Mouse (Mus musculus) heart, embryonic 13.5 days (tissue): ENCODE measurements at regions not wholly inside any gene's neighbourhood (a gene's known extent, or its start where the extent isn't known, plus 50 kb on each side); places are given as distances from the start of the nearest gene placed in this dataset.

Experiments used
- ATAC-seq: fragments of 200-750 bp; cut with Nextera tagmentation; 2 replicates; pipeline ENCODE4 v1.8.0; 2017; ENCODE audit warnings: moderate TSS enrichment; ENCODE audit not compliant: insufficient number of reproducible peaks, low FRiP score, low TSS enrichment; ENCODE audit errors: extremely low read depth
- H3K27ac ChIP-seq: fragments of 300-500 bp; sonication (generic); replicated peaks from 2 replicates; pipeline ENCODE4 v1.5.1; 2015; ENCODE audit warnings: moderate library complexity, mild to moderate bottlenecking, inconsistent platforms
- H3K27me3 ChIP-seq: fragments of 300-500 bp; sonication (generic); replicated peaks from 2 replicates; pipeline ENCODE4 v1.6.1; 2015; ENCODE audit warnings: mild to moderate bottlenecking, inconsistent platforms
- H3K36me3 ChIP-seq: fragments of 300-500 bp; sonication (generic); 2 replicates; pipeline ENCODE4 v1.6.1; 2015; ENCODE audit warnings: mild to moderate bottlenecking, inconsistent platforms
- H3K4me1 ChIP-seq: fragments of 300-500 bp; sonication (generic); 2 replicates; pipeline ENCODE4 v1.6.1; 2015; ENCODE audit warnings: inconsistent platforms
- H3K4me2 ChIP-seq: fragments of 300-500 bp; sonication (generic); 2 replicates; pipeline ENCODE4 v1.6.1; 2015; ENCODE audit warnings: inconsistent platforms, mild to moderate bottlenecking, moderate library complexity
- H3K4me3 ChIP-seq: fragments of 300-500 bp; sonication (generic); 2 replicates; pipeline ENCODE4 v1.5.1; 2015; ENCODE audit warnings: moderate library complexity, mild to moderate bottlenecking, inconsistent platforms
- H3K9ac ChIP-seq: fragments of 300-500 bp; sonication (generic); 2 replicates; pipeline ENCODE4 v1.6.1; 2015; ENCODE audit warnings: inconsistent platforms, mild to moderate bottlenecking, moderate library complexity
- H3K9me3 ChIP-seq: fragments of 300-500 bp; sonication (generic); 2 replicates; pipeline ENCODE4 v1.6.1; 2016; ENCODE audit warnings: inconsistent platforms
- WGBS: fragments of 180-500 bp; shearing (Covaris S2); methylation state at CpG from one replicate; pipeline ENCODE4 v1.1.7; 2015; ENCODE audit warnings: mixed read lengths; 5-methylcytosine and 5-hydroxymethylcytosine counted together

GRCm38 (mm10) chr10:39272387-39272949 is 96.2 kb upstream of the Fyn start:
- no peak for ATAC-seq
- Histone ChIP-seq H3K4me3 (no peak overlapping the region), H3K4me1 (no peaks in the 10 kb centered on the region), H3K9ac (no peak overlapping the region), H3K9me3 (no peaks in the 10 kb centered on the region), H3K36me3 (no peaks in the 10 kb centered on the region), H3K27ac (no peak overlapping the region), H3K27me3 (0 out of 2 replicates have a peak, but pooled peaks cover 3% of the 10 kb centered on the region), H3K4me2 (no peak overlapping the region)
- WGBS, result 73% methylated on average over 6 of the region's 6 CpGs

DNA sequence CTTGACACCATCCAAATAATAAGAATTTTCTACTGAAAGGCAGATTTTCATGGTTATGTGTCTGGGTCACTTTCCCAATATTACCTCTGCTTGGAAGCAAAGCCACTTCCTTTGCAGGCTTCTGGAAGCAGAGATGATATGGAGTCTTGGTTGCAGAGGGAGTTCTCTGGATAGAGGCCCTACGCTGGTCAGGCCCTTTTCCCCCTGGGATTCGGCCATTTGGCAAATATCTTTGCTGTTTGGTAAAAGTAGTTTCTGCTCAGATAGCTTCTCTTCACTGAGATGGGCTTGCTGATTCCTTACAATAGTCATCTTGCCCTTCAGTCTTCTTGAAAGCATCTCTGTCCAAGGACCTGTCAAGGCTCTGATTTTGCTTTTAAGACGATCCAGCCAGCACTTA is 98.2 kb upstream of the Fyn start:
- H3K27ac ChIP-seq, result no peak overlapping the region
- ATAC-seq, result no peak
- H3K36me3 ChIP-seq, result no peaks in the 10 kb centered on the region
- no peak overlapping the region for H3K4me3 ChIP-seq
- H3K27me3 ChIP-seq, result 0 out of 2 replicates have a peak, but pooled peaks cover 2% of the 10 kb centered on the region
- no peaks in the 10 kb centered on the region for H3K9me3 ChIP-seq
- H3K4me1 ChIP-seq, result peaks cover 12% of the 10 kb centered on the region
- WGBS, result 71% methylated on average over 3 of the region's 3 CpGs
- H3K4me2 ChIP-seq, result no peak overlapping the region
- no peak overlapping the region for H3K9ac ChIP-seq

GRCm38 (mm10) chr10:39267236-39267635 is 101.4 kb upstream of the Fyn start:
- H3K27ac ChIP-seq, result peak overlapping the region; percentile 68
- WGBS, result 85% methylated on average over 6 of the region's 6 CpGs
- H3K4me1 ChIP-seq, result peaks cover 25% of the 10 kb centered on the region
- H3K4me2 ChIP-seq, result no peak overlapping the region
- no peak for ATAC-seq
- H3K27me3 ChIP-seq, result no peaks in the 10 kb centered on the region
- no peaks in the 10 kb centered on the region for H3K36me3 ChIP-seq
- H3K9ac ChIP-seq, result no peak overlapping the region
- H3K9me3 ChIP-seq, result no peaks in the 10 kb centered on the region
- H3K4me3 ChIP-seq, result no peak overlapping the region

DNA sequence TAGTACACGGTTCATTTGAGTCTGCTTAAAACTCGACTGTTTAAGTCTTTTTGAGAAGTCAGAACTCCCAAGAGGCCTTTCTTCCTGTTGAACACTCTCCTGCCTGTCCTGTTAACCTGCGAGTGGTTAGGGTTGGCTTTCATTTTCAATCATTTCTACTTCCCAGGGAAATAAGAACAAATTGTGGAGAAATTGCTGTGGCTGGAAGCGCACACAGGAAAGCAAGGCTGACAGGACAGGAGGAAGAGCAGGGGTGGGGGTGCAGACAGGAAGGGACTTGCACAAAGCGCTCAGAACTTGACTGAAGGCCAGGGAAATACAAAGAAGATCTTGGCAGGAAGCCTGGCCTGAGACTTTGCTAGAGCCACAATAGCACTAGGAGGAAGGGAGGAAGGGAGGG is 102.2 kb upstream of the Fyn start:
- WGBS, result 35% methylated on average over 5 of the region's 5 CpGs
- ATAC-seq, result peak; percentile 66
- Histone ChIP-seq H3K9me3 (no peaks in the 10 kb centered on the region), H3K27ac (peak overlapping the region; percentile 81), H3K4me3 (no peak overlapping the region), H3K36me3 (no peaks in the 10 kb centered on the region), H3K9ac (peak overlapping the region; percentile 41), H3K4me2 (peak overlapping the region; percentile 21; the same call in 1 of the 2 replicates), H3K4me1 (peaks cover 32% of the 10 kb centered on the region), H3K27me3 (no peaks in the 10 kb centered on the region)

DNA sequence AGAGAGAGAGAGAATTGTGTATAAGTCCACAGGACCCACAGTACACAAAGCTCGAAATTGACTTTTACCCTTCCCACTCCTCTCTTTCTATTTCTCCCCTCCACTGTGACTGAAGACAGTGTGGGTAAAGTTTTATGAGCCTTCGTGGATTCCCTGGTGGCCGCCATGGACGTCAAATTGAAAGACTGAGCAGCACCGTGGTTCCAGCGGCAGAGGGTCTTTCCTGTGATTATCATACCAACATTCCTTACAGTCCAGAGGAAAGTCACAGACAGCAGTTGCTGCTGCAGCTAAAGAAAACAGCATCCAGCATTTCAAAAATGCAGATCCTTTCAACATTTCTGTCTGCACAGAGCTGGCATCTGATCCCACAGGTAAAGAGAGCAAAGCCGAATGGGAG is 98.9 kb upstream of the Ccn6 start:
- H3K9ac ChIP-seq, result peak overlapping the region; percentile 40; the same call in 1 of the 2 replicates
- H3K27me3 ChIP-seq, result no peaks in the 10 kb centered on the region
- ATAC-seq, result no peak
- H3K9me3 ChIP-seq, result no peaks in the 10 kb centered on the region
- WGBS, result 17% methylated on average over 7 of the region's 7 CpGs
- H3K4me1 ChIP-seq, result peaks cover 37% of the 10 kb centered on the region
- H3K27ac ChIP-seq, result peak overlapping the region; percentile 41; the same call in 1 of the 2 replicates
- H3K36me3 ChIP-seq, result no peaks in the 10 kb centered on the region
- H3K4me2 ChIP-seq, result peak overlapping the region; percentile 44
- H3K4me3 ChIP-seq, result no peak overlapping the region

GRCm38 (mm10) chr10:39261174-39262145 is 97.9 kb upstream of the Ccn6 start:
- WGBS, result 62% methylated on average over 8 of the region's 8 CpGs
- no peaks in the 10 kb centered on the region for H3K9me3 ChIP-seq
- ATAC-seq, result no peak
- H3K27me3 ChIP-seq, result no peaks in the 10 kb centered on the region
- no peak overlapping the region for H3K9ac ChIP-seq
- H3K4me2 ChIP-seq, result peak overlapping the region; percentile 44
- H3K4me1 ChIP-seq, result peaks cover 31% of the 10 kb centered on the region
- H3K27ac ChIP-seq, result peak overlapping the region; percentile 62
- H3K4me3 ChIP-seq, result no peak overlapping the region
- no peaks in the 10 kb centered on the region for H3K36me3 ChIP-seq

DNA sequence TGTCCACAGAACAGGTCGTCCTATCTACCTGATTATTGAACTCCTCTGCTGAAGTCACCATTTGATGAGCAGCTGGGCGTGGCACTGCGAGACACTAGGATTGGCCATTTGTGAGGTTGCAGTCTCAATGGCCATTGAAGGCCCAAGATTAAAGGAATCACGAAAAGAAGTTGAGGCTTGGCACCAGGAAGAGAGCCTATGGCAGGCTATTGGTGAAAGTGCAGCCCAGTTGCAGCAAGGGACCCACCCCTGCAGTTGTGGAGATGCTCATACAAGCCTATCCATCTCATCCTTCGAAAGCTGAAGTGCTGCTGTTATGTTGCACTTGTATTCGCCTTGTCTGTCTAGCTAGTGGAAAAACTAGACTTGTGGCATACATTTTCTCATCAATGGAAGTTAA is 96.5 kb upstream of the Ccn6 start:
- Histone ChIP-seq H3K4me2 (no peak overlapping the region), H3K4me3 (no peak overlapping the region), H3K4me1 (peaks cover 25% of the 10 kb centered on the region), H3K36me3 (no peaks in the 10 kb centered on the region), H3K9ac (no peak overlapping the region), H3K9me3 (no peaks in the 10 kb centered on the region), H3K27ac (no peak overlapping the region), H3K27me3 (no peaks in the 10 kb centered on the region)
- 75% methylated on average over 6 of the region's 6 CpGs for WGBS
- ATAC-seq, result no peak

- H3K27me3 ChIP-seq, result no peaks in the 10 kb centered on the region
- no peak overlapping the region for H3K4me2 ChIP-seq
- no peak overlapping the region for H3K9ac ChIP-seq
- 81% methylated on average over 2 of the region's 2 CpGs for WGBS
- no peak overlapping the region for H3K27ac ChIP-seq
- H3K36me3 ChIP-seq, result no peaks in the 10 kb centered on the region
- H3K4me1 ChIP-seq, result peaks cover 15% of the 10 kb centered on the region
- H3K4me3 ChIP-seq, result no peak overlapping the region
- no peak for ATAC-seq
- H3K9me3 ChIP-seq, result no peaks in the 10 kb centered on the region
Measured at GRCm38 (mm10) chr10:39257371-39258154, 94.0 kb upstream of the Ccn6 start.

DNA sequence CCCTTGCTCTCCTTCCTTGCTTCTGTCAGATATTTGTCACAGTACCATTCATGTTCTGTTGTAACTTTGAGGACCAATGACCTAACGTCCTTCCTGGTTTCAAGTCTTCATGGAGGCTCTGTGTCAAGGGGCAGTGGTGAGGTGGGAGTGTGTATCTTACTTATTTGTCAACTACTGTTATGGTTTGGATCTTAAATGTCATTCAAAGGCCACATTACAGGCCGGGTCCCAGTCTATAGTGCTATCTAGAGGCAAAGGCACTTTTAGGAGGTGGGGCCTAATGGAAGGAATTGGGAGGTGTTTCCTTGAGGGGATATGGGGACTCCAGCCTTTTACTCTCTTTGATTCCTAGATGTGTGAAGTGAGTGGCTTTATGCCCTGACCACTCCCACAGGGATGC is 91.0 kb upstream of the Ccn6 start:
- Histone ChIP-seq H3K9me3 (no peaks in the 10 kb centered on the region), H3K9ac (no peak overlapping the region), H3K27me3 (no peaks in the 10 kb centered on the region), H3K27ac (no peak overlapping the region), H3K36me3 (no peaks in the 10 kb centered on the region), H3K4me1 (no peaks in the 10 kb centered on the region), H3K4me3 (no peak overlapping the region), H3K4me2 (no peak overlapping the region)
- no peak for ATAC-seq
- 56% methylated on average over 2 of the region's 2 CpGs for WGBS

DNA sequence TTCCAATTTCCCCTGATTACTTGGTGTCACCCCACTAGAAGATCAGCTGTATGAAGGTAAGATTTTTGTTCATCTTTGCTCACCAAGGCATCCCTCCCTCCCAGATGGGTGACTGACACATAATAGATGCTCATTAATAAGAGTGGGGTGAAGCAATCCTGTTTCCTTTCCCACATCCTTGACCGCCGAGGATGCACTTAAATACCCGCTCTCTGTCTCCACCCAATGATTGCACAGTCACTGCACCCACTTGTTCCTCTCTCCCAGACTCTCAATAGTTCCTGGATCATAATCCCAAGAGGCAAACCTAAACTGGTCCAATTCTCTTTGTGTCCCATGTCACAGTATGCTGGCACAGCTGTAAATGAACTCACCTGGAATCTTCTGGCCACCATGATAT is 86.4 kb upstream of the Ccn6 start:
- Histone ChIP-seq H3K9me3 (no peaks in the 10 kb centered on the region), H3K4me2 (no peak overlapping the region), H3K4me1 (no peaks in the 10 kb centered on the region), H3K27ac (no peak overlapping the region), H3K9ac (no peak overlapping the region), H3K27me3 (no peaks in the 10 kb centered on the region), H3K4me3 (no peak overlapping the region), H3K36me3 (no peaks in the 10 kb centered on the region)
- 77% methylated on average over 3 of the region's 3 CpGs for WGBS
- no peak for ATAC-seq

GRCm38 (mm10) chr10:39248486-39248885 is 84.9 kb upstream of the Ccn6 start:
- 65% methylated on average over 4 of the region's 4 CpGs for WGBS

More at GRCm38 (mm10) chr10:39248486-39248885, 84.9 kb upstream of the Ccn6 start:
- Histone ChIP-seq H3K9ac (no peak overlapping the region), H3K4me1 (no peaks in the 10 kb centered on the region), H3K27me3 (no peaks in the 10 kb centered on the region), H3K9me3 (no peaks in the 10 kb centered on the region), H3K4me3 (no peak overlapping the region), H3K27ac (no peak overlapping the region), H3K36me3 (no peaks in the 10 kb centered on the region), H3K4me2 (no peak overlapping the region)
- no peak for ATAC-seq
